Mouse (Mus musculus) right cerebral cortex, postnatal 4 days (tissue): ENCODE data around the gene Gm10720.
"Not testable (repeated sequence)": the region's sequence is repeated elsewhere in the genome, so short reads cannot be mapped to it uniquely, and the experiment has no call there.

Experiments used
- DNase-seq: peaks from one replicate; pipeline ENCODE4 v3.0.0-alpha.2; 2022

The Gm10720 gene

DNA sequence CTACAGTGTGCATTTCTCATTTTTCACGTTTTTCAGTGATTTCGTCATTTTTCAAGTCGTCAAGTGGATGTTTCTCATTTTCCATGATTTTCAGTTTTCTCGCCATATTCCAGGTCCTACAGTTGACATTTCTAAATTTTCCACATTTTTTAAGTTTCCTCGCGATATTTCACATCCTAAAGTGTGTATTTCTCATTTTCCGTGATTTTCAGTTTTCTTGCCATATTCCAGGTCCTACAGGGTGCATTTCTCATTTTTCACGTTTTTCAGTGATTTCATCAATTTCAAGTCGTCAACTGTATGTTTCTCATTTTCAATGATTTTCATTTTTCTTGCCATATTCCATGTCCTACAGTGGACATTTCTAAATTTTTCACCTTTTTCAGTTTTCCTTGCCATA, at the start of gene Gm10720:
TSS of gene Gm10720 (plus strand) at position 301 of the 400 bp plus-strand sequence.
- not testable (repeated sequence) for DNase-seq

DNA sequence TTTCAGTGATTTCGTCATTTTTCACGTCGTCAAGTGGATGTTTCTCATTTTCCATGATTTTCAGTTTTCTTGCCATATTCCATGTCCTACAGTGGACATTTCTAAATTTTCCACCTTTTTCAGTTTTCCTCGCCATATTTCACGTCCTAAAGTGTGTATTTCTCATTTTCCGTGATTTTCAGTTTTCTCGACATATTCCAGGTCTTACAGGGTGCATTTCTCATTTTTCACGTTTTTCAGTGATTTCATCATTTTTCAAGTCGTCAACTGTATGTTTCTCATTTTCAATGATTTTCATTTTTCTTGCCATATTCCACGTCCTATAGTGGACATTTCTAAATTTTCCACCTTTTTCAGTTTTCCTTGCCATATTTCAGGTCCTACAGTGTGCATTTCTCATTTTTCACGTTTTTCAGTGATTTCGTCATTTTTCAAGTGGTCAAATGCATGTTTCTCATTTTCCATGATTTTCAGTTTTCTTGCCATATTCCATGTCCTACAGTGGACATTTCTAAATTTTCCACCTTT, 14.9 kb upstream of the Gm10720 start, which contains the start of gene Gm10722:
TSS of gene Gm10722 (plus strand) at position 478 of the 528 bp plus-strand sequence.
- DNase-seq, result not testable (repeated sequence)

DNA sequence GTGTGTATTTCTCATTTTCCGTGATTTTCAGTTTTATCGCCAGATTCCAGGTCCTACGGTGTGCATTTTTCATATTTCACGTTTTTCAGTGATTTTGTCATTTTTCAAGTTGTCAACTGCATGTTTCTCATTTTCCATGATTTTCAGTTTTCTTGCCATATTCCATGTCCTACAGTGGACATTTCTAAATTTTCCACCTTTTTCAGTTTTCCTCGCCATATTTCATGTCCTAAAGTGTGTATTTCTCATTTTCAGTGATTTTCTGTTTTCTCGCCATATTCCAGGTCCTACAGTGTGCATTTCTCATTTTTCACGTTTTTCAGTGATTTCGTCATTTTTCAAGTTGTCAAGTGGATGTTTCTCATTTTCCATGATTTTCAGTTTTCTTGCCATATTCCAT, 14.4 kb upstream of the Gm10720 start:
- not testable (repeated sequence) for DNase-seq

DNA sequence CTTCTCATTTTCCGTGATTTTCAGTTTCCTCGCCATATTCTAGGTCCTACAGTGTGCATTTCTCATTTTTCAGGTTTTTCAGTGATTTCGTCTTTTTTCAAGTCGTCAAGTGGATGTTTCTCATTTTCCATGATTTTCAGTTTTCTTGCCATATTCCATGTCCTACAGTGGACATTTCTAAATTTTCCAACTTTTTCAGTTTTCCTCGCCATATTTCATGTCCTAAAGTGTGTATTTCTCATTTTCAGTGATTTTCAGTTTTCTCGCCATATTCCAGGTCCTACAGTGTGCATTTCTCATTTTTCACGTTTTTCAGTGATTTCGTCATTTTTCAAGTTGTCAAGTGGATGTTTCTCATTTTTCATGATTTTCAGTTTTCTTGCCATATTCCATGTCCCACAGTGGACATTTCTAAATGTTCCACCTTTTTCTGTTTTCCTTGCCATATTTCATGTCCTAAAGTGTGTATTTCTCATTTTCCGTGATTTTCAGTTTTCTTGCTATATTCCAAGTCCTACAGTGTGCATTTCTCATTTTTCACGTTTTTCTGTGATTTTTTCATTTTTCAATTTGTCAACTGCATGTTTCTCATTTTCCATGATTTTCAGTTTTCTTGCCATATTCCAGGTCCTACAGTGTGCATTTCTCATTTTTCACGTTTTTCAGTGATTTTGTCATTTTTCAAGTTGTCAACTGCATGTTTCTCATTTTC, 13.3 kb upstream of the Gm10720 start:
- peak; percentile 15 for DNase-seq

DNA sequence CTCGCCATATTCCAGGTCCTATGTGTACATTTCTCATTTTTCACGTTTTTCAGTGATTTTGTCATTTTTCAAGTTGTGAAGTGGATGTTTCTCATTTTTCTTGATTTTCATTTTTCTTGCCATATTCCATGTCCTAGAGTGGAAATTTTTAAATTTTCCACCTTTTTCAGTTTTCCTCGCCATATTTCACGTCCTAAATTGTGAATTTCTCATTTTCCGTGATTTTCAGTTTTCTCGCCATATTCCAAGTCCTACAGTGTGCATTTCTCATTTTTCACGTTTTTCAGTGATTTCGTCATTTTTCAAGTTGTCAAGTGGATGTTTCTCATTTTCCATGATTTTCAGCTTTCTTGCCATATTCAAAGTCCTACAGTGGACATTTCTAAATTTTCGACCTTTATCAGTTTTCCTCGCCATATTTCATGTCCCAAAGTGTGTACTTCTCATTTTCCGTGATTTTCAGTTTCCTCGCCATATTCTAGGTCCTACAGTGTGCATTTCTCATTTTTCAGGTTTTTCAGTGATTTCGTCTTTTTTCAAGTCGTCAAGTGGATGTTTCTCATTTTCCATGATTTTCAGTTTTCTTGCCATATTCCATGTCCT, 12.6 kb upstream of the Gm10720 start, which contains the start of gene Gm11168:
TSS of gene Gm11168 (plus strand) at position 553 of the 603 bp plus-strand sequence.
- not testable (repeated sequence) for DNase-seq

DNA sequence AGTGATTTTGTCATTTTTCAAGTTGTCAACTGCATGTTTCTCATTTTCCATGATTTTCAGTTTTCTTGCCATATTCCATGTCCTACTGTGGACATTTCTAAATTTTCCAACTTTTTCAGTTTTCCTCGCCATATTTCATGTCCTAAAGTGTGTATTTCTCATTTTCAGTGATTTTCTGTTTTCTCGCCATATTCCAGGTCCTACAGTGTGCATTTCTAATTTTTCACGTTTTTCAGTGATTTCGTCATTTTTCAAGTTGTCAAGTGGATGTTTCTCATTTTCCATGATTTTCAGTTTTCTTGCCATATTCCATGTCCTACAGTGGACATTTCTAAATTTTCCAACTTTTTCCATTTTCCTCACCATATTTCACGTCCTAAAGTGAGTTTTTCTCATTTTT, 9.3 kb upstream of the Gm10720 start:
- not testable (repeated sequence) for DNase-seq

DNA sequence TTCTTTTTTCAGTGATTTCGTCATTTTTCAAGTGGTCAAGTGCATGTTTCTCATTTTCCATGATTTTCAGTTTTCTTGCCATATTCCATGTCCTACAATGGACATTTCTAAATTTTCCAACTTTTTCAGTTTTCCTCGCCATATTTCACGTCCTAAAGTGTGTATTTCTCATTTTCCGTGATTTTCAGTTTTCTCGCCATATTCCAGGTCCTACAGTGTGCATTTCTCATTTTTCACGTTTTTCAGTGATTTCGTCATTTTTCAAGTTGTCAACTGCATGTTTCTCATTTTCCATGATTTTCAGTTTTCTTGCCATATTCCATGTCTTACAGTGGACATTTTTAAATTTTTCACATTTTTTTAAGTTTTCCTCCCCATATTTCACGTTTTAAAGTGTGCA, 8.8 kb upstream of the Gm10720 start:
- not testable (repeated sequence) for DNase-seq

DNA sequence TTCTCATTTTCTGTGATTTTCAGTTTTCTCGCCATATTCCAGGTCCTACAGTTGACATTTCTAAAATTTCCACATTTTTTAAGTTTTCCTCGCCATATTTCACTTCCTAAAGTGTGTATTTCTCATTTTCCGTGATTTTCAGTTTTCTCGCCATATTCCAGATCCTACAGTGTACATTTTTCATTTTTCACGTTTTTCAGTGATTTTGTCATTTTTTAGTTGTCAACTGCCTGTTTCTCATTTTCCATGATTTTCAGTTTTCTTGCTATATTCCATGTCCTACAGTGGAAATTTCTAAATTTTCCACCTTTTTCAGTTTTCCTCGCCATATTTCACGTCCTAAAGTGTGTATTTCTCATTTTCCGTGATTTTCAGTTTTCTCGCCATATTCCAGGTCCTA, 8.2 kb upstream of the Gm10720 start:
- DNase-seq, result not testable (repeated sequence)

DNA sequence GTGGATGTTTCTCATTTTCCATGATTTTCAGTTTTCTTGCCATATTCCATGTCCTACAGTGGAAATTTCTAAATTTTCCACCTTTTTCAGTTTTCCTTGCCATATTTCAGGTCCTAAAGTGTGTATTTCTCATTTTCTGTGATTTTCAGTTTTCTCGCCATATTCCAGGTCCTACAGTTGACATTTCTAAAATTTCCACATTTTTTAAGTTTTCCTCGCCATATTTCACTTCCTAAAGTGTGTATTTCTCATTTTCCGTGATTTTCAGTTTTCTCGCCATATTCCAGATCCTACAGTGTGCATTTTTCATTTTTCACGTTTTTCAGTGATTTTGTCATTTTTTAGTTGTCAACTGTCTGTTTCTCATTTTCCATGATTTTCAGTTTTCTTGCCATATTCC, 6.1 kb upstream of the Gm10720 start:
- not testable (repeated sequence) for DNase-seq

DNA sequence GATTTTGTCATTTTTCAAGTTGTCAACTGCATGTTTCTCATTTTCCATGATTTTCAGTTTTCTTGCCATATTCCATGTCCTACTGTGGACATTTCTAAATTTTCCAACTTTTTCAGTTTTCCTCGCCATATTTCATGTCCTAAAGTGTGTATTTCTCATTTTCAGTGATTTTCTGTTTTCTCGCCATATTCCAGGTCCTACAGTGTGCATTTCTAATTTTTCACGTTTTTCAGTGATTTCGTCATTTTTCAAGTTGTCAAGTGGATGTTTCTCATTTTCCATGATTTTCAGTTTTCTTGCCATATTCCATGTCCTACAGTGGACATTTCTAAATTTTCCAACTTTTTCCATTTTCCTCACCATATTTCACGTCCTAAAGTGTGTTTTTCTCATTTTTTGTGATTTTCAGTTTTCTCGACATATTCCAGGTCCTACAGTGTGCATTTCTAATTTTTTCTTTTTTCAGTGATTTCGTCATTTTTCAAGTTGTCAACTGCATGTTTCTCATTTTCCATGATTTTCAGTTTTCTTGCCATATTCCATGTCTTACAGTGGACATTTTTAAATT, 3.3 kb upstream of the Gm10720 start:
- not testable (repeated sequence) for DNase-seq

DNA sequence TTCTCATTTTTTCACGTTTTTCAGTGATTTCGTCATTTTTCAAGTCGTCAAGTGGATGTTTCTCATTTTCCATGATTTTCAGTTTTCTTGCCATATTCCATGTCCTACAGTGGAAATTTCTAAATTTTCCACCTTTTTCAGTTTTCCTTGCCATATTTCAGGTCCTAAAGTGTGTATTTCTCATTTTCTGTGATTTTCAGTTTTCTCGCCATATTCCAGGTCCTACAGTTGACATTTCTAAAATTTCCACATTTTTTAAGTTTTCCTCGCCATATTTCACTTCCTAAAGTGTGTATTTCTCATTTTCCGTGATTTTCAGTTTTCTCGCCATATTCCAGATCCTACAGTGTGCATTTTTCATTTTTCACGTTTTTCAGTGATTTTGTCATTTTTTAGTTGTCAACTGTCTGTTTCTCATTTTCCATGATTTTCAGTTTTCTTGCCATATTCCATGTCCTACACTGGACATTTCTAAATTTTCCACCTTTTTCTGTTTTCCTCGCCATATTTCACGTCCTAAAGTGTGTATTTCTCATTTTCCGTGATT, 2.6 kb upstream of the Gm10720 start, which contains the start of gene Gm10721:
TSS of gene Gm10721 (plus strand) at position 408 of the 547 bp plus-strand sequence.
- DNase-seq, result not testable (repeated sequence)

DNA sequence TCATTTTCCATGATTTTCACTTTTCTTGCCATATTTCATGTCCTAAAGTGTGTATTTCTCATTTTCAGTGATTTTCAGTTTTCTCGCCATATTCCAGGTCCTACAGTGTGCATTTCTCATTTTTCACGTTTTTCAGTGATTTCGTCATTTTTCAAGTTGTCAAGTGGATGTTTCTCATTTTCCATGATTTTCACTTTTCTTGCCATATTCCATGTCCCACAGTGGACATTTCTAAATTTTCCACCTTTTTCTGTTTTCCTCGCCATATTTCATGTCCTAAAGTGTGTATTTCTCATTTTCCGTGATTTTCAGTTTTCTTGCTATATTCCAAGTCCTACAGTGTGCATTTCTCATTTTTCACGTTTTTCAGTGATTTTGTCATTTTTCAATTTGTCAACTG, 442 bp downstream of the Gm10720 start:
- not testable (repeated sequence) for DNase-seq

DNA sequence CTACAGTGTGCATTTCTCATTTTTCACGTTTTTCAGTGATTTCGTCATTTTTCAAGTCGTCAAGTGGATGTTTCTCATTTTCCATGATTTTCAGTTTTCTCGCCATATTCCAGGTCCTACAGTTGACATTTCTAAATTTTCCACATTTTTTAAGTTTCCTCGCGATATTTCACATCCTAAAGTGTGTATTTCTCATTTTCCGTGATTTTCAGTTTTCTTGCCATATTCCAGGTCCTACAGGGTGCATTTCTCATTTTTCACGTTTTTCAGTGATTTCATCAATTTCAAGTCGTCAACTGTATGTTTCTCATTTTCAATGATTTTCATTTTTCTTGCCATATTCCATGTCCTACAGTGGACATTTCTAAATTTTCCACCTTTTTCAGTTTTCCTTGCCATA, 1.7 kb downstream of the Gm10720 start, which contains the start of gene Gm10719:
TSS of gene Gm10719 (plus strand) at position 301 of the 400 bp plus-strand sequence.
- not testable (repeated sequence) for DNase-seq

DNA sequence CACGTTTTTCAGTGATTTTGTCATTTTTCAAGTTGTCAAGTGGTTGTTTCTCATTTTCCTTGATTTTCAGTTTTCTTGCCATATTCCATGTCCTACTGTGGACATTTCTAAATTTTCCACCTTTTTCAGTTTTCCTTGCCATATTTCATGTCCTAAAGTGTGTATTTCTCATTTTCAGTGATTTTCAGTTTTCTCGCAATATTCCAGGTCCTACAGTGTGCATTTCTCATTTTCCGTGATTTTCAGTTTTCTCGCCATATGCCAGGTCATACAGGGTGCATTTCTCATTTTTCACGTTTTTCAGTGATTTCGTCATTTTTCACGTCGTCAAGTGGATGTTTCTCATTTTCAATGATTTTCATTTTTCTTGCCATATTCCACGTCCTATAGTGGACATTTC, 3.5 kb downstream of the Gm10720 start:
- peak; percentile 32 for DNase-seq

DNA sequence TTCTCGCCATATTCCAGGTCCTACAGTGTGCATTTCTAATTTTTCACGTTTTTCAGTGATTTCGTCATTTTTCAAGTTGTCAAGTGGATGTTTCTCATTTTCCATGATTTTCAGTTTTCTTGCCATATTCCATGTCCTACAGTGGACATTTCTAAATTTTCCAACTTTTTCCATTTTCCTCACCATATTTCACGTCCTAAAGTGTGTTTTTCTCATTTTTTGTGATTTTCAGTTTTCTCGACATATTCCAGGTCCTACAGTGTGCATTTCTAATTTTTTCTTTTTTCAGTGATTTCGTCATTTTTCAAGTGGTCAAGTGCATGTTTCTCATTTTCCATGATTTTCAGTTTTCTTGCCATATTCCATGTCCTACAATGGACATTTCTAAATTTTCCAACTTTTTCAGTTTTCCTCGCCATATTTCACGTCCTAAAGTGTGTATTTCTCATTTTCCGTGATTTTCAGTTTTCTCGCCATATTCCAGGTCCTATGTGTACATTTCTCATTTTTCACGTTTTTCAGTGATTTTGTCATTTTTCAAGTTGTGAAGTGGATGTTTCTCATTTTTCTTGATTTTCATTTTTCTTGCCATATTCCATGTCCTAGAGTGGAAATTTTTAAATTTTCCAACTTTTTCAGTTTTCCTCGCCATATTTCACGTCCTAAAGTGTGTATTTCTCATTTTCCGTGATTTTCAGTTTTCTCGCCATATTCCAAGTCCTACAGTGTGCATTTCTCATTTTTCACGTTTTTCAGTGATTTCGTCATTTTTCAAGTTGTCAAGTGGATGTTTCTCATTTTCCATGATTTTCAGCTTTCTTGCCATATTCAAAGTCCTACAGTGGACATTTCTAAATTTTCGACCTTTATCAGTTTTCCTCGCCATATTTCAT, 4.6 kb downstream of the Gm10720 start:
- DNase-seq, result peak; percentile 2

DNA sequence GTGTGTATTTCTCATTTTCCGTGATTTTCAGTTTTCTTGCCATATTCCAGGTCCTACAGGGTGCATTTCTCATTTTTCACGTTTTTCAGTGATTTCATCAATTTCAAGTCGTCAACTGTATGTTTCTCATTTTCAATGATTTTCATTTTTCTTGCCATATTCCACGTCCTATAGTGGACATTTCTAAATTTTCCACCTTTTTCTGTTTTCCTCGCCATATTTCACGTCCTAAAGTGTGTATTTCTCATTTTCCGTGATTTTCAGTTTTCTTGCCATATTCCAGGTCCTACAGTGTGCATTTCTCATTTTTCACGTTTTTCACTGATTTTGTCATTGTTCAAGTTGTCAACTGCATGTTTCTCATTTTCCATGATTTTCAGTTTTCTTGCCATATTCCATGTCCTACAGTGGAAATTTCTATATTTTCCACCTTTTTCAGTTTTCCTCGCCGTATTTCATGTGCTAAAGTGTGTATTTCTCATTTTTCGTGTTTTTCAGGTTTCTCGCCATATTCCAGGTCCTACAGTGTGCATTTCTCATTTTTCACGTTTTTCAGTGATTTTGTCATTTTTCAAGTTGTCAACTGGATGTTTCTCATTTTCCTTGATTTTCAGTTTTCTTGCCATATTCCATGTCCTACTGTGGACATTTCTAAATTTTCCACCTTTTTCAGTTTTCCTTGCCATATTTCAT, 7.0 kb downstream of the Gm10720 start:
- DNase-seq, result not testable (repeated sequence)

DNA sequence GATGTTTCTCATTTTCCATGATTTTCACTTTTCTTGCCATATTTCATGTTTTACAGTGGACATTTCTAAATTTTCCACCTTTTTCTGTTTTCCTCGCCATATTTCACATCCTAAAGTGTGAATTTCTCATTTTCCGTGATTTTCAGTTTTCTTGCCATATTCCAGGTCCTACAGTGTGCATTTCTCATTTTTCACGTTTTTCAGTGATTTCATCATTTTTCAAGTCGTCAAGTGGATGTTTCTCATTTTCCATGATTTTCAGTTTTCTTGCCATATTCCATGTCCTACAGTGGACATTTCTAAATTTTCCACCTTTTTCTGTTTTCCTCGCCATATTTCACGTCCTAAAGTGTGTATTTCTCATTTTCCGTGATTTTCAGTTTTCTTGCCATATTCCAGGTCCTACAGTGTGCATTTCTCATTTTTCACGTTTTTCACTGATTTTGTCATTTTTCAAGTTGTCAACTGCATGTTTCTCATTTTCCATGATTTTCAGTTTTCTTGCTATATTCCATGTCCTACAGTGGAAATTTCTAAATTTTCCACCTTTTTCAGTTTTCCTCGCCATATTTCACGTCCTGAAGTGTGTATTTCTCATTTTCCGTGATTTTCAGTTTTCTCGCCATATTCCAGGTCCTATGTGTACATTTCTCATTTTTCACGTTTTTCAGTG, 8.0 kb downstream of the Gm10720 start, which contains the start of gene Gm10718:
TSS of gene Gm10718 (plus strand) at position 236 of the 673 bp plus-strand sequence.
- not testable (repeated sequence) for DNase-seq

DNA sequence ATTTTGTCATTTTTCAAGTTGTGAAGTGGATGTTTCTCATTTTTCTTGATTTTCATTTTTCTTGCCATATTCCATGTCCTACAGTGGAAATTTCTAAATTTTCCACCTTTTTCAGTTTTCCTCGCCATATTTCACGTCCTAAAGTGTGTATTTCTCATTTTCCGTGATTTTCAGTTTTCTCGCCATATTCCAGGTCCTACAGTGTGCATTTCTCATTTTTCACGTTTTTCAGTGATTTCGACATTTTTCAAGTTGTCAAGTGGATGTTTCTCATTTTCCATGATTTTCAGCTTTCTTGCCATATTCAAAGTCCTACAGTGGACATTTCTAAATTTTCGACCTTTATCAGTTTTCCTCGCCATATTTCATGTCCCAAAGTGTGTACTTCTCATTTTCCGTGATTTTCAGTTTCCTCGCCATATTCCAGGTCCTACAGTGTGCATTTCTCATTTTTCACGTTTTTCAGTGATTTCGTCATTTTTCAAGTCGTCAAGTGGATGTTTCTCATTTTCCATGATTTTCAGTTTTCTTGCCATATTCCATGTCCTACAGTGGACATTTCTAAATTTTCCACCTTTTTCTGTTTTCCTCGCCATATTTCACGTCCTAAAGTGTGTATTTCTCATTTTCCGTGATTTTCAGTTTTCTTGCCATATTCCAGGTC, 8.7 kb downstream of the Gm10720 start:
- not testable (repeated sequence) for DNase-seq

DNA sequence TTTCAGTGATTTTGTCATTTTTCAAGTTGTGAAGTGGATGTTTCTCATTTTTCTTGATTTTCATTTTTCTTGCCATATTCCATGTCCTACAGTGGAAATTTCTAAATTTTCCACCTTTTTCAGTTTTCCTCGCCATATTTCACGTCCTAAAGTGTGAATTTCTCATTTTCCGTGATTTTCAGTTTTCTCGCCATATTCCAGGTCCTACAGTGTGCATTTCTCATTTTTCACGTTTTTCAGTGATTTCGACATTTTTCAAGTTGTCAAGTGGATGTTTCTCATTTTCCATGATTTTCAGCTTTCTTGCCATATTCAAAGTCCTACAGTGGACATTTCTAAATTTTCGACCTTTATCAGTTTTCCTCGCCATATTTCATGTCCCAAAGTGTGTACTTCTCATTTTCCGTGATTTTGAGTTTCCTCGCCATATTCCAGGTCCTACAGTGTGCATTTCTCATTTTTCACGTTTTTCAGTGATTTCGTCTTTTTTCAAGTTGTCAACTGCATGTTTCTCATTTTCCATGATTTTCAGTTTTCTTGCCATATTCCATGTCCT, 9.5 kb downstream of the Gm10720 start, which contains the start of gene Gm10717:
TSS of gene Gm10717 (plus strand) at position 506 of the 556 bp plus-strand sequence.
- not testable (repeated sequence) for DNase-seq

DNA sequence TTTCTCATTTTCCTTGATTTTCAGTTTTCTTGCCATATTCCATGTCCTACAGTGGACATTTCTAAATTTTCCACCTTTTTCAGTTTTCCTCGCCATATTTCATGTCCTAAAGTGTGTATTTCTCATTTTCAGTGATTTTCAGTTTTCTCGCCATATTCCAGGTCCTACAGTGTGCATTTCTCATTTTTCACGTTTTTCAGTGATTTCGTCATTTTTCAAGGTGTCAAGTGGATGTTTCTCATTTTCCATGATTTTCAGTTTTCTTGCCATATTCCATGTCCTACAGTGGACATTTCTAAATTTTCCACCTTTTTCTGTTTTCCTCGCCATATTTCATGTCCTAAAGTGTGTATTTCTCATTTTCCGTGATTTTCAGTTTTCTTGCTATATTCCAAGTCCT, 10.2 kb downstream of the Gm10720 start:
- peak; percentile 2 for DNase-seq
